Mouse (Mus musculus): ENCODE data around the gene Tgfbr3. TPM values are rescaled to one million over a fixed set of nuclear protein-coding genes. Genes with fewer than 3 reads are reported as not detected.
"Not testable (repeated sequence)": the region's sequence is repeated elsewhere in the genome, so short reads cannot be mapped to it uniquely, and the experiment has no call there.

The Tgfbr3 gene
- polyA plus RNA-seq, 1 experiment from 2014 or later = 17.5 TPM

DNA sequence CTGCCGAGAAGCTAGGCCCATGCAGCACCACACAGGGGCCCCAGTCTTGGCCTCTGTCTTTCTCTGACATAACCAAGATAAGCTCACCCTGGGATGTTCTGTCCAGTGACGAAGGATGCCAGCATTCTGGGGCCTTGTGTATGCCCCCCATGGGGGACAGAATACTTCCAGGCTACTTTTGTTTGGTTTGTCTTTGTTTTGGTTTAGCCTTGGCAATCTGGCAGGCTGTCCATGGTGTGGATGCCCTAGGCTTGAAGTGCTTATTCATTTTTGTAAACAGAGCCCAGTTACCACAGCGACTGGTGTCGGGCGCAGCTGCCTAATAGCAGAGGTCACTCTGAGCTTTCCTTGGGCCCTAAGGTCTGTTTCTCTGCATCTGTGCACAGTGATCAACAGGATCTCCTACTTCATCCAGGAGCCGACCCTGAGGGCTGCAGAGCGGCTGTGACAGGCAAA, 51.4 kb downstream of the Tgfbr3 start:
- Histone ChIP-seq H3K4me3 (replicated peaks) (no peak overlapping the region), H3K9me3 (no peaks in the 10 kb centered on the region), H3K4me1 (replicated peaks) (peaks cover 69% of the 10 kb centered on the region), H3K36me3 (no peaks in the 10 kb centered on the region), H3K9ac (replicated peaks) (no peak overlapping the region), H3K27me3 (peaks cover 24% of the 10 kb centered on the region), H3K4me2 (no peak overlapping the region), H3K27ac (peak overlapping the region; percentile 41; the same call in 1 of the 2 replicates)
- no peak for ATAC-seq (ENCODE audit: insufficient number of reproducible peaks, insufficient read depth, low FRiP score, low TSS enrichment, low read depth)
- WGBS = 65% methylated on average over 7 of the region's 7 CpGs

- Histone ChIP-seq H3K4me1 (replicated peaks) (peaks cover 72% of the 10 kb centered on the region), H3K9me3 (no peaks in the 10 kb centered on the region), H3K27ac (peak overlapping the region; percentile 42; the same call in 1 of the 2 replicates), H3K4me2 (no peak overlapping the region), H3K36me3 (no peaks in the 10 kb centered on the region), H3K4me3 (replicated peaks) (no peak overlapping the region), H3K9ac (replicated peaks) (no peak overlapping the region), H3K27me3 (peaks cover 20% of the 10 kb centered on the region)
- no peak for ATAC-seq (ENCODE audit: insufficient number of reproducible peaks, insufficient read depth, low FRiP score, low TSS enrichment, low read depth)
- WGBS = 75% methylated on average over 6 of the region's 6 CpGs
Observed at GRCm38 (mm10) chr5:107236975-107237374, 52.5 kb downstream of the Tgfbr3 start.

DNA sequence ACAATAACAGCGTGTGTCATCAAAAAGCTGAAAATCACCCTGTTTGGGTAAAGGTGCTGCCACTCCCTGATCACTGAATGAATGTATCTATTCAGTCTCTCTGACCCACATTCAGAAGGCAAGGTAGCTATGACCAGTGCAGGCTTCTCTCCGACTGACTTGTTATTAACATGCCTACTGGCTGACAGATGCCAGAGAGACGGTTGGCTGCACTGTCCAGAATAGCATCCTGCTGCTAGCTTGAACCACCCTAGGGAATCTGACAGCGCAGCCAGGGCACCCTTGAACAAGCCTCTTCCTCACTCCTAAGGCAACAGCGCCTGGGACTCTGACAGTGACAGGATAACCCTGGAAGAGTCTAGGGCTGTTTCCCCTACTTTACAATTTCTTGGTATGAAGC, 53.4 kb downstream of the Tgfbr3 start:
- H3K4me2 ChIP-seq = no peak overlapping the region
- WGBS = 81% methylated on average over 5 of the region's 5 CpGs
- no peaks in the 10 kb centered on the region for H3K9me3 ChIP-seq
- ATAC-seq (ENCODE audit: insufficient number of reproducible peaks, insufficient read depth, low FRiP score, low TSS enrichment, low read depth) = no peak
- H3K36me3 ChIP-seq = no peaks in the 10 kb centered on the region
- H3K4me1 ChIP-seq (replicated peaks) = peaks cover 79% of the 10 kb centered on the region
- H3K27me3 ChIP-seq = peaks cover 20% of the 10 kb centered on the region
- no peak overlapping the region for H3K27ac ChIP-seq
- H3K4me3 ChIP-seq (replicated peaks) = no peak overlapping the region
- H3K9ac ChIP-seq (replicated peaks) = no peak overlapping the region

GRCm38 (mm10) chr5:107233366-107234354, 55.8 kb downstream of the Tgfbr3 start:
- H3K4me1 ChIP-seq (replicated peaks) = peaks cover 79% of the 10 kb centered on the region
- peaks cover 12% of the 10 kb centered on the region for H3K27me3 ChIP-seq
- H3K9ac ChIP-seq (replicated peaks) = no peak overlapping the region
- H3K4me2 ChIP-seq = no peak overlapping the region
- peak overlapping the region; percentile 57; the same call in 1 of the 2 replicates for H3K27ac ChIP-seq
- ATAC-seq (ENCODE audit: insufficient number of reproducible peaks, insufficient read depth, low FRiP score, low TSS enrichment, low read depth) = no peak
- WGBS = 49% methylated on average over 14 of the region's 14 CpGs
- H3K9me3 ChIP-seq = no peaks in the 10 kb centered on the region
- H3K36me3 ChIP-seq = no peaks in the 10 kb centered on the region
- H3K4me3 ChIP-seq (replicated peaks) = no peak overlapping the region

GRCm38 (mm10) chr5:107230189-107230588, 59.2 kb downstream of the Tgfbr3 start:
- no peak overlapping the region for H3K27ac ChIP-seq
- H3K9ac ChIP-seq (replicated peaks) = no peak overlapping the region
- H3K9me3 ChIP-seq = 0 out of 2 replicates have a peak, but pooled peaks cover 4% of the 10 kb centered on the region
- no peaks in the 10 kb centered on the region for H3K27me3 ChIP-seq
- no peak for ATAC-seq (ENCODE audit: insufficient number of reproducible peaks, insufficient read depth, low FRiP score, low TSS enrichment, low read depth)
- no peak overlapping the region for H3K4me3 ChIP-seq (replicated peaks)
- WGBS = 66% methylated on average over 6 of the region's 6 CpGs
- H3K36me3 ChIP-seq = peaks cover 7% of the 10 kb centered on the region; the same call in 1 of the 2 replicates
- peaks cover 59% of the 10 kb centered on the region for H3K4me1 ChIP-seq (replicated peaks)
- no peak overlapping the region for H3K4me2 ChIP-seq

DNA sequence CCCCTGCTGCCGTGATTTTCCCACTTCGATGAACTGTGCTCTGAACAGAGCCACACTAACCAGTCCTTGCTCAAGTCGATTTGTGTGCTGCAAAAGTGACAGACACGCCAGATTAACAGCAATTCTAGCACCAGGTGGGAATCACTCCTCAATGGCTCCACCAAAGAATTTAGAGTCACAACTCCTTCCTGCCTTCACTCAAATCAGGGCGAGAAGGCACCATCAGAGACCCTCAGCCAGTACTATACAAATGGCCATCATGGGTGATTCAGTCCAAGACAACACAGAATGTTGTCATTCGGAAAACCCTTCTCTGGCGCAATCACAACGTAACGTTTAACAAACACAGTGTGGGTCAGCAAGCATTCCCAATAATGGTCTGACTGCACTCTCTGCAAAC, 60.4 kb downstream of the Tgfbr3 start:
- no peak for ATAC-seq (ENCODE audit: insufficient number of reproducible peaks, insufficient read depth, low FRiP score, low TSS enrichment, low read depth)
- H3K27ac ChIP-seq = no peak overlapping the region
- 0 out of 2 replicates have a peak, but pooled peaks cover 4% of the 10 kb centered on the region for H3K9me3 ChIP-seq
- peaks cover 7% of the 10 kb centered on the region; the same call in 1 of the 2 replicates for H3K36me3 ChIP-seq
- H3K4me1 ChIP-seq (replicated peaks) = peaks cover 50% of the 10 kb centered on the region
- H3K9ac ChIP-seq (replicated peaks) = no peak overlapping the region
- no peaks in the 10 kb centered on the region for H3K27me3 ChIP-seq
- no peak overlapping the region for H3K4me3 ChIP-seq (replicated peaks)
- WGBS = 79% methylated on average over 9 of the region's 9 CpGs
- no peak overlapping the region for H3K4me2 ChIP-seq

GRCm38 (mm10) chr5:107227580-107227979, 61.8 kb downstream of the Tgfbr3 start:
- ATAC-seq (ENCODE audit: insufficient number of reproducible peaks, insufficient read depth, low FRiP score, low TSS enrichment, low read depth) = no peak
- H3K4me2 ChIP-seq = no peak overlapping the region

GRCm38 (mm10) chr5:107224820-107225417, 64.5 kb downstream of the Tgfbr3 start:
- Histone ChIP-seq H3K4me2 (no peak overlapping the region), H3K36me3 (peaks cover 7% of the 10 kb centered on the region; the same call in 1 of the 2 replicates), H3K27ac (no peak overlapping the region), H3K4me3 (replicated peaks) (no peak overlapping the region), H3K9ac (replicated peaks) (no peak overlapping the region), H3K4me1 (replicated peaks) (peaks cover 65% of the 10 kb centered on the region), H3K9me3 (0 out of 2 replicates have a peak, but pooled peaks cover 4% of the 10 kb centered on the region), H3K27me3 (no peaks in the 10 kb centered on the region)
- WGBS = 73% methylated on average over 7 of the region's 7 CpGs
- no peak for ATAC-seq (ENCODE audit: insufficient number of reproducible peaks, insufficient read depth, low FRiP score, low TSS enrichment, low read depth)

More at GRCm38 (mm10) chr5:107227580-107227979, 61.8 kb downstream of the Tgfbr3 start:
- H3K36me3 ChIP-seq = peaks cover 7% of the 10 kb centered on the region; the same call in 1 of the 2 replicates
- H3K9ac ChIP-seq (replicated peaks) = no peak overlapping the region
- H3K9me3 ChIP-seq = 0 out of 2 replicates have a peak, but pooled peaks cover 4% of the 10 kb centered on the region
- peaks cover 52% of the 10 kb centered on the region for H3K4me1 ChIP-seq (replicated peaks)
- H3K27me3 ChIP-seq = no peaks in the 10 kb centered on the region
- H3K27ac ChIP-seq = no peak overlapping the region
- no peak overlapping the region for H3K4me3 ChIP-seq (replicated peaks)

DNA sequence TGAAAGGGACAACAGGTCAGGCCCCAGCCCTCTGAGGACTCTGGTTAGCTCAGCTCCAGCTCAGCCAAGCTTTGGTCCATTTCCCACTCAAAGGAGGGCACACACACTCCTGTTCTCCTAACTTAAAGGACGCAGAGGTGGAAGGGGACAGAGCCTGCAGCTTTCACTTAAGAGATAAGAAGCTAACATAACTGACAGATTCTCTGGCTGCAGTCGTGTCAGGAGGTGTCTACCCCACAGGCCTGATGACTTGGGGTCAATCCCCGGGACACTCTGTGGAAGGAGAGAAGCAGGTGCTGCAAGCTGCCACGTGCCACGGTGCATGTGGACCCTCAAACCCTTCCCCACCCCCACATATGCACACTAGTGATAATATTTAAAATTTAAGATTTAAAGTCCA, 65.3 kb downstream of the Tgfbr3 start:
- 68% methylated on average over 5 of the region's 5 CpGs for WGBS
- peaks cover 70% of the 10 kb centered on the region for H3K4me1 ChIP-seq (replicated peaks)
- H3K27ac ChIP-seq = peak overlapping the region; percentile 89
- H3K27me3 ChIP-seq = no peaks in the 10 kb centered on the region
- no peak overlapping the region for H3K9ac ChIP-seq (replicated peaks)
- no peak overlapping the region for H3K4me2 ChIP-seq
- ATAC-seq (ENCODE audit: insufficient number of reproducible peaks, insufficient read depth, low FRiP score, low TSS enrichment, low read depth) = no peak
- H3K9me3 ChIP-seq = 0 out of 2 replicates have a peak, but pooled peaks cover 4% of the 10 kb centered on the region
- H3K36me3 ChIP-seq = peaks cover 7% of the 10 kb centered on the region; the same call in 1 of the 2 replicates
- no peak overlapping the region for H3K4me3 ChIP-seq (replicated peaks)

- ATAC-seq (ENCODE audit: insufficient number of reproducible peaks, insufficient read depth, low FRiP score, low TSS enrichment, low read depth); H3K36me3 ChIP-seq; H3K4me3 ChIP-seq (replicated peaks); H3K27me3 ChIP-seq; H3K9me3 ChIP-seq; H3K4me2 ChIP-seq; H3K9ac ChIP-seq (replicated peaks): not testable (repeated sequence)
- WGBS = 85% methylated on average over 2 of the region's 2 CpGs
- Histone ChIP-seq H3K27ac (peak overlapping the region; percentile 89), H3K4me1 (replicated peaks) (peaks cover 67% of the 10 kb centered on the region)
Observed at GRCm38 (mm10) chr5:107223483-107223882, 65.9 kb downstream of the Tgfbr3 start.

- H3K4me2 ChIP-seq = peak overlapping the region; percentile 38
- H3K27me3 ChIP-seq = no peaks in the 10 kb centered on the region
- WGBS = 73% methylated on average over 9 of the region's 9 CpGs
- no peak overlapping the region for H3K9ac ChIP-seq (replicated peaks)
- peak overlapping the region; percentile 89 for H3K27ac ChIP-seq
- H3K4me3 ChIP-seq (replicated peaks) = no peak overlapping the region
- 0 out of 2 replicates have a peak, but pooled peaks cover 4% of the 10 kb centered on the region for H3K9me3 ChIP-seq
- H3K36me3 ChIP-seq = peaks cover 5% of the 10 kb centered on the region; the same call in 1 of the 2 replicates
- no peak for ATAC-seq (ENCODE audit: insufficient number of reproducible peaks, insufficient read depth, low FRiP score, low TSS enrichment, low read depth)
- H3K4me1 ChIP-seq (replicated peaks) = peaks cover 70% of the 10 kb centered on the region
Observed at GRCm38 (mm10) chr5:107223029-107223428, 66.4 kb downstream of the Tgfbr3 start.
